Mouse (Mus musculus) bone marrow macrophage, adult 2 months (primary cell): ENCODE results near the gene Cmas.

ENCODE experiments used
- CTCF ChIP-seq: IDR thresholded peaks from 2 replicates; pipeline ENCODE4 v1.5.1; 2012; ENCODE audit warnings: low read depth, mild to moderate bottlenecking, low read length, moderate library complexity
- POLR2A ChIP-seq: IDR thresholded peaks from 2 replicates; pipeline ENCODE4 v1.6.1; 2012; ENCODE audit warnings: mild to moderate bottlenecking, low read depth, low read length, borderline replicate concordance

GRCm38 (mm10) chr6:142773566-142773965 lies 17.1 kb downstream of the Cmas start:
- no peak; the same call in 1 of the 2 replicates for TF ChIP-seq CTCF
- no peak for TF ChIP-seq POLR2A
